Mouse (Mus musculus) CH12.LX (cell line): Measurements from ENCODE around the gene Ctsq. TPM values are rescaled to one million over a fixed set of nuclear protein-coding genes. Genes with fewer than 3 reads are reported as not detected.

Experiments used
- DNase-seq: peaks from one replicate; pipeline ENCODE4 v3.0.0-alpha.2; 2013; ENCODE audit errors: extremely low read depth
- H3K27ac ChIP-seq: 2 replicates; pipeline ENCODE4 v1.5.1; 2012; ENCODE audit warnings: low read depth, mild to moderate bottlenecking, control low read depth, moderate library complexity; ENCODE audit not compliant: insufficient read depth
- H3K27me3 ChIP-seq: replicated peaks from 2 replicates; pipeline ENCODE3; 2012; ENCODE audit warnings: inconsistent platforms
- H3K36me3 ChIP-seq, 2 experiments: replicated peaks in 1 of 2; 2 replicates each; pipeline versions ENCODE3 to v1.6.1; 2012; ENCODE audit warnings: inconsistent platforms in 1 of 2, low read length in 1 of 2, mild to moderate bottlenecking in 1 of 2, mixed read lengths in 1 of 2, moderate library complexity in 1 of 2; ENCODE audit not compliant: control insufficient read depth in 1 of 2, insufficient read depth in 1 of 2
- H3K4me1 ChIP-seq, 2 experiments: 2 replicates each; pipeline ENCODE4 v1.6.1; 2012; ENCODE audit warnings: inconsistent platforms in 1 of 2, moderate library complexity in 1 of 2; ENCODE audit not compliant: insufficient read depth in 2 of 2, control insufficient read depth in 1 of 2
- H3K4me2 ChIP-seq: 2 replicates; pipeline ENCODE4 v1.6.1; 2012; ENCODE audit warnings: low read depth, mild to moderate bottlenecking, control low read depth; ENCODE audit not compliant: poor library complexity, insufficient read depth, severe bottlenecking
- H3K4me3 ChIP-seq, 3 experiments: fragments of 150-350 bp in 1 of 3; sonication (generic) in 1 of 3; replicated peaks in 1 of 3; 2 replicates each; pipeline versions ENCODE3 to v1.5.1; 2011 to 2012; ENCODE audit warnings: low read depth in 2 of 3, low read length in 2 of 3, mild to moderate bottlenecking in 2 of 3, moderate library complexity in 2 of 3, control low read depth in 1 of 3, improper control_type of control experiment in 1 of 3, inconsistent platforms in 1 of 3, mixed read lengths in 1 of 3; ENCODE audit not compliant: poor library complexity in 1 of 3
- H3K79me2 ChIP-seq: replicated peaks from 2 replicates; pipeline ENCODE4 v1.6.1; 2012; ENCODE audit warnings: mild to moderate bottlenecking, moderate library complexity; ENCODE audit not compliant: control insufficient read depth, poor library complexity, insufficient read depth, severe bottlenecking; ENCODE audit errors: extremely low read depth
- H3K9ac ChIP-seq: 2 replicates; pipeline ENCODE4 v1.6.1; 2012; ENCODE audit warnings: low read depth, mild to moderate bottlenecking, control low read depth, moderate library complexity; ENCODE audit not compliant: insufficient read depth
- H3K9me3 ChIP-seq: replicated peaks from 2 replicates; pipeline ENCODE3; 2012; ENCODE audit warnings: low read length, inconsistent platforms, mixed read lengths
- BHLHE40 ChIP-seq: IDR thresholded peaks from 2 replicates; pipeline ENCODE4 v1.6.1; 2011; ENCODE audit warnings: mild to moderate bottlenecking, low read depth, low read length, improper control_type of control experiment
- CHD2 ChIP-seq: IDR thresholded peaks from 2 replicates; pipeline ENCODE4 v1.6.1; 2011; ENCODE audit warnings: low read length, improper control_type of control experiment
- E2F4 ChIP-seq: IDR thresholded peaks from 2 replicates; pipeline ENCODE4 v1.6.1; 2011; ENCODE audit warnings: low read depth, low read length, improper control_type of control experiment; ENCODE audit not compliant: insufficient replicate concordance
- EP300 ChIP-seq: IDR thresholded peaks from 2 replicates; pipeline ENCODE4 v1.6.1; 2011; ENCODE audit warnings: low read length, improper control_type of control experiment
- MAFK ChIP-seq: IDR thresholded peaks from 2 replicates; pipeline ENCODE4 v1.6.1; 2011; ENCODE audit warnings: low read length, improper control_type of control experiment; ENCODE audit not compliant: insufficient replicate concordance
- MAZ ChIP-seq: IDR thresholded peaks from 2 replicates; pipeline ENCODE4 v1.6.1; 2012; ENCODE audit warnings: low read depth, mild to moderate bottlenecking, inconsistent platforms, low read length, improper control_type of control experiment, moderate library complexity
- MXI1 ChIP-seq: IDR thresholded peaks from 2 replicates; pipeline ENCODE4 v1.6.1; 2011; ENCODE audit warnings: mild to moderate bottlenecking, low read depth, low read length, improper control_type of control experiment
- MYC ChIP-seq: IDR thresholded peaks from 2 replicates; pipeline ENCODE4 v1.6.1; 2011; ENCODE audit warnings: low read depth, mild to moderate bottlenecking, improper control_type of control experiment, low read length
- PAX5 ChIP-seq: IDR thresholded peaks from 2 replicates; pipeline ENCODE4 v1.6.1; 2012; ENCODE audit warnings: low read length, inconsistent platforms, mixed read lengths
- TBP ChIP-seq: conservative IDR thresholded peaks from 2 replicates; pipeline ENCODE4 v1.6.1; 2011; ENCODE audit warnings: low read depth, low read length, improper control_type of control experiment
- TCF12 ChIP-seq: IDR thresholded peaks from 2 replicates; pipeline ENCODE4 v1.6.1; 2014; ENCODE audit warnings: low read depth, mild to moderate bottlenecking, inconsistent platforms, low read length, improper control_type of control experiment
- ZC3H11A ChIP-seq: IDR thresholded peaks from 2 replicates; pipeline ENCODE4 v1.6.1; 2012; ENCODE audit warnings: low read depth, mild to moderate bottlenecking, inconsistent platforms, low read length, improper control_type of control experiment
- ZKSCAN1 ChIP-seq: IDR thresholded peaks from 2 replicates; pipeline ENCODE4 v1.6.1; 2012; ENCODE audit warnings: low read depth, inconsistent platforms, low read length, improper control_type of control experiment, borderline replicate concordance
- ZNF384 ChIP-seq: IDR thresholded peaks from 2 replicates; pipeline ENCODE4 v1.6.1; 2012; ENCODE audit warnings: low read depth, low read length, improper control_type of control experiment, inconsistent platforms
- dilution Hi-C: fragments of 300-500 bp; cut with MboI; formaldehyde crosslinking; loops from 2 replicates; pipeline ENCODE4 v1.14.3; 2020; ENCODE audit warnings: low sequenced_read_pairs; ENCODE audit not compliant: extremely low pct_unique_long_range_greater_than_20kb, extremely low pct_ligation_motif_present
- in situ Hi-C: fragments of 300-500 bp; cut with MboI; formaldehyde crosslinking; loops from 3 replicates; pipeline ENCODE4 v1.14.3; 2019; ENCODE audit warnings: low sequenced_read_pairs, low pct_ligation_motif_present, low pct_unique_long_range_greater_than_20kb, mixed read lengths
- polyA plus RNA-seq: library from polyadenylated mRNA; unstranded; fragments of >175 nt; gene quantifications from 2 replicates; pipeline ENCODE4 v1.2.1, GENCODE M21; 2012; ENCODE audit warnings: low read depth; ENCODE audit not compliant: insufficient read length
- total RNA-seq, 2 experiments: library from RNA; depleted of rRNA; stranded (reverse); fragments of 300-350 nt in 1 of 2; fragments of >200 nt in 1 of 2; gene quantifications; 2 replicates each; pipeline ENCODE4 v1.2.3; 2012 to 2014

Ctsq gene
- total and polyA plus RNA-seq, 3 experiments, result not detected

- H3K4me1 ChIP-seq, result no peaks in the 10 kb centered on the region
- H3K79me2 ChIP-seq, result no peaks in the 10 kb centered on the region
- peaks cover 30% of the 10 kb centered on the region for H3K9me3 ChIP-seq
- no peak overlapping the region for H3K4me2 ChIP-seq
- H3K4me3 ChIP-seq, result no peak overlapping the region
- dilution Hi-C loops (no loop called here), in situ Hi-C loops (no loop called here)
- H3K36me3 ChIP-seq, result no peaks in the 10 kb centered on the region
- TF ChIP-seq E2F4 (no peak), MAFK (0 out of 2 replicates have a peak, but pooled peaks have one; percentile 30)
- H3K27ac ChIP-seq, result no peak overlapping the region
- H3K9ac ChIP-seq, result no peak overlapping the region
- H3K27me3 ChIP-seq, result no peaks in the 10 kb centered on the region
- DNase-seq, result no peak
Measured at GRCm38 (mm10) chr13:61021844-61022243, 18.6 kb downstream of the Ctsq start.

- no peak for DNase-seq
- Histone ChIP-seq H3K4me3 (no peak overlapping the region), H3K9me3 (peaks cover 44% of the 10 kb centered on the region), H3K27ac (no peak overlapping the region), H3K9ac (no peak overlapping the region), H3K27me3 (no peaks in the 10 kb centered on the region), H3K36me3 (no peaks in the 10 kb centered on the region), H3K4me2 (no peak overlapping the region), H3K4me1 (no peaks in the 10 kb centered on the region), H3K79me2 (no peaks in the 10 kb centered on the region)
- no peak for TF ChIP-seq ZC3H11A
- no peak for TF ChIP-seq TCF12
- no peak for TF ChIP-seq CHD2
- no peak for TF ChIP-seq TBP
- TF ChIP-seq EP300, result no peak
- TF ChIP-seq MAZ, result no peak
- no peak for TF ChIP-seq MYC
- TF ChIP-seq MXI1, result no peak
- TF ChIP-seq ZNF384, result no peak
- dilution Hi-C loops (no loop called here), in situ Hi-C loops (no loop called here)
Measured at GRCm38 (mm10) chr13:61010171-61010570, 30.3 kb downstream of the Ctsq start.

- no peak within 1 kb of the TSS for H3K9ac ChIP-seq
- no peak within 1 kb of the TSS for H3K27ac ChIP-seq
- in situ Hi-C loops, result no loop called here
- H3K4me2 ChIP-seq, result no peak within 1 kb of the TSS
- DNase-seq, result no peak
- H3K4me1 ChIP-seq, result no peaks in the 10 kb centered on the region
- dilution Hi-C loops, result no loop called here
- no peak for TF ChIP-seq ZKSCAN1
- TF ChIP-seq E2F4, result no peak
- TF ChIP-seq BHLHE40, result no peak
- TF ChIP-seq MAZ, result no peak
- no peak for TF ChIP-seq PAX5
- H3K27me3 ChIP-seq, result no peaks in the 10 kb centered on the region
- H3K36me3 ChIP-seq, result no peaks in the 10 kb centered on the region
- no peaks in the 10 kb centered on the region for H3K79me2 ChIP-seq
- no peak within 1 kb of the TSS for H3K4me3 ChIP-seq
- H3K9me3 ChIP-seq, result peaks cover 47% of the 10 kb centered on the region
Measured at GRCm38 (mm10) chr13:61005859-61006258, 34.6 kb downstream of the Ctsq start, which contains the start of gene Ctsj. Ctsj (minus strand) TSS chr13:61005959.
